Mouse (Mus musculus) intestine, embryonic 15.5 days (tissue): ENCODE results near the gene Ufl1. TPM values are rescaled to one million over a fixed set of nuclear protein-coding genes. Genes with fewer than 3 reads are reported as not detected.
"Not testable (repeated sequence)": the region's sequence is repeated elsewhere in the genome, so short reads cannot be mapped to it uniquely, and the experiment has no call there.

Source experiments
- ATAC-seq: fragments of 200-750 bp; cut with Nextera tagmentation; 2 replicates; pipeline ENCODE4 v1.8.0; 2017; ENCODE audit warnings: moderate TSS enrichment, moderate library complexity
- H3K27ac ChIP-seq: fragments of 300-500 bp; sonication (generic); 2 replicates; pipeline ENCODE4 v1.5.1; 2015; ENCODE audit warnings: mild to moderate bottlenecking, inconsistent platforms
- H3K27me3 ChIP-seq: fragments of 300-500 bp; sonication (generic); replicated peaks from 2 replicates; pipeline ENCODE4 v1.6.1; 2015; ENCODE audit warnings: inconsistent platforms
- H3K36me3 ChIP-seq: fragments of 300-500 bp; sonication (generic); 2 replicates; pipeline ENCODE4 v1.6.1; 2015; ENCODE audit warnings: inconsistent platforms
- H3K4me1 ChIP-seq: fragments of 300-500 bp; sonication (generic); replicated peaks from 2 replicates; pipeline ENCODE4 v1.6.1; 2015; ENCODE audit warnings: inconsistent platforms
- H3K4me2 ChIP-seq: fragments of 300-500 bp; sonication (generic); replicated peaks from 2 replicates; pipeline ENCODE4 v1.6.1; 2015; ENCODE audit warnings: mild to moderate bottlenecking, inconsistent platforms
- H3K4me3 ChIP-seq: fragments of 300-500 bp; sonication (generic); replicated peaks from 2 replicates; pipeline ENCODE4 v1.5.1; 2015; ENCODE audit warnings: inconsistent platforms
- H3K9ac ChIP-seq: fragments of 300-500 bp; sonication (generic); 2 replicates; pipeline ENCODE4 v1.6.1; 2015; ENCODE audit warnings: inconsistent platforms
- H3K9me3 ChIP-seq: fragments of 300-500 bp; sonication (generic); 2 replicates; pipeline ENCODE4 v1.6.1; 2016; ENCODE audit warnings: inconsistent platforms
- WGBS: fragments of 180-500 bp; shearing (Covaris S2); methylation state at CpG from one replicate; pipeline ENCODE4 v1.1.7; 2015; 5-methylcytosine and 5-hydroxymethylcytosine counted together
- polyA plus RNA-seq: library from polyadenylated mRNA; unstranded; fragments of >200 nt; fragmentation: Nextera tagmentation; extraction: Ambion mirVana; gene quantifications from 2 replicates; pipeline ENCODE4 v1.2.1, GENCODE M21; 2015

The Ufl1 gene
- polyA plus RNA-seq, 1 experiment from 2014 or later: 41.3 TPM

DNA sequence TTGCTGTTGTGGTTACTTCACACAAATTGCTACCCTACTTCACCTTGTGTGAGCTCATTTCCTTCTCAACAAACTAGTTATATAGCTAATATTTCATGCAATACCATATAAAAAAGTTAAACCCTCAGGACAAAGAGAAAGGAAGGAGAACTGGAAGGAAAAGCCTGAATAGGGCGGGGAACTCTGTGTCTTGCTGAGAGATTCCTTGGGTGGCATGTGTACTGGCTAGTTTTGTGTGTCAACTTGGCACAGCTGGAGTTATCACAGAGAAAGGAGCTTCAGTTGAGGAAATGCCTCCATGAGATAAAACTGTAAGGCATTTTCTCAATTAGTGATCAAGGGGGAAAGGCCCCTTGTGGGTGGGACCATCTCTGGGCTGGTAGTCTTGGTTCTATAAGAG, 47.9 kb downstream of the Ufl1 start:
- H3K9ac ChIP-seq, H3K9me3 ChIP-seq, H3K4me3 ChIP-seq, H3K36me3 ChIP-seq, H3K4me2 ChIP-seq, ATAC-seq, H3K27me3 ChIP-seq, H3K27ac ChIP-seq, H3K4me1 ChIP-seq: not testable (repeated sequence)
- WGBS: 87% methylated on average over 1 of the region's 1 CpGs

DNA sequence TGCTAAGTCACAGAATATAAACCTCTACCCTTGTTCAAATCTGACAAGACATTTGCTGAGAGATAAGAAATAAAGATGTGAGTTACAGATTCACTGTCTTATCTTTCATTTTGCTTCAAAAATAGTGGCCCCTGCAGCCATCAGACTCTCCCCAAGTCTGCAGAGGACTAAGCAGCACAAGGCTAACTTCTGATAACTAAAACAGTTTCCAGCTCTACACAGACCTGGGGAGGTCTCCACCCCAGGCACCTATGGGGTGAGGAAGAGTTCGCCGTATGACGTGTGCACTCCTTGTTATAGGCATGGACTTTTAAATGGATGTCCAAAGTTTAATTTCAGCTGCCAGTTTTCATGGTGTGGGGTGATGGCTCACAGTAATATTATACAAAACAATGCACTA, 49.1 kb downstream of the Ufl1 start:
- no peaks in the 10 kb centered on the region for H3K36me3 ChIP-seq
- 87% methylated on average over 3 of the region's 3 CpGs for WGBS
- no peak overlapping the region for H3K4me3 ChIP-seq
- ATAC-seq: no peak
- no peak overlapping the region for H3K9ac ChIP-seq
- no peaks in the 10 kb centered on the region for H3K27me3 ChIP-seq
- H3K9me3 ChIP-seq: no peaks in the 10 kb centered on the region
- H3K27ac ChIP-seq: no peak overlapping the region
- H3K4me2 ChIP-seq: no peak overlapping the region
- no peaks in the 10 kb centered on the region for H3K4me1 ChIP-seq

DNA sequence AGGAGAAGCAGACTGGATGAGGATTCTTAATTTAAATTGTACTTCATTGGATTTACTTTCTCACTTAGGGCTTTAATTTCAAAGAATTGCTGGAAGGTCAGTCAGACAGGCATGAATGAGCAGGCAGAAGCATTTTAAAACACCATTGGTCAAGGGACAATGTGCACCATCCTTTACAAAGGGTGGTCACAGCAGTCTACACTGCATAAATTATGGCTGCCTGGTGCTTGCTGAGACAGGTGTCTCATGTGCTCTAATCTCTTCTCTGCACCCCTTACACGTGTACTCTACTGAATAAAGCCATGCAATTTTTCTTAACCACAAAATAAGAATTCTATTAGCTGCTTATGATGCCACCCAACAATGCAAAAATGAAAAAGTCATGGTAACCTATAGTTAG, 54.1 kb downstream of the Ufl1 start:
- H3K36me3 ChIP-seq: no peaks in the 10 kb centered on the region
- no peak for ATAC-seq
- 40% methylated on average over 1 of the region's 1 CpGs for WGBS
- H3K4me1 ChIP-seq: no peaks in the 10 kb centered on the region
- H3K9me3 ChIP-seq: no peaks in the 10 kb centered on the region
- no peak overlapping the region for H3K4me3 ChIP-seq
- no peak overlapping the region for H3K4me2 ChIP-seq
- no peak overlapping the region for H3K9ac ChIP-seq
- H3K27ac ChIP-seq: no peak overlapping the region
- H3K27me3 ChIP-seq: no peaks in the 10 kb centered on the region

DNA sequence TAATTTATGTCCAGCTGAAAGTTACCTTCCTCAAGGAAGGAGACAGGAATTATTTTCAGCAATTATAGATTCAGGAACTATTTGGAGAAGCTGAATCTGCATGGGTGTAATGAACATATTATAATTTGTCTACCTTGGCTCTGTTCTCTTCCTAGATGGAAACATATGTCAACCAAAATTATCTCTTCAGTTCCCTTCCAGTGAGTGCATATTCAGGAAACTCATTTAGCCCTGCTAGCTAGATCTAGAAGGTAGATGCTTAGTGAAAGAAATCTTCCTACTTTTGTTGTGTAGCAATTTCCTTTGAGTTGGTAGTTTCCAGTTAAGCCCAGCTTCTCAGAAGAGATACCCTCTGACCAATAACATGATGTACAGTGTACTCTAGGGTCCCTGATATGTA, 59.7 kb downstream of the Ufl1 start:
- no peaks in the 10 kb centered on the region for H3K36me3 ChIP-seq
- no peak overlapping the region for H3K9ac ChIP-seq

GRCm38 (mm10) chr4:25213451-25213850, 68.2 kb downstream of the Ufl1 start:
- Histone ChIP-seq H3K4me1 (no peaks in the 10 kb centered on the region), H3K27ac (no peak overlapping the region), H3K4me3 (no peak overlapping the region), H3K9ac (no peak overlapping the region), H3K9me3 (no peaks in the 10 kb centered on the region), H3K27me3 (no peaks in the 10 kb centered on the region), H3K36me3 (no peaks in the 10 kb centered on the region), H3K4me2 (no peak overlapping the region)
- ATAC-seq: no peak
- 58% methylated on average over 5 of the region's 5 CpGs for WGBS

More for the DNA sequence above, 59.7 kb downstream of the Ufl1 start:
- Histone ChIP-seq H3K4me3 (no peak overlapping the region), H3K4me2 (no peak overlapping the region), H3K4me1 (no peaks in the 10 kb centered on the region), H3K27ac (no peak overlapping the region), H3K27me3 (no peaks in the 10 kb centered on the region), H3K9me3 (no peaks in the 10 kb centered on the region)
- no peak for ATAC-seq

DNA sequence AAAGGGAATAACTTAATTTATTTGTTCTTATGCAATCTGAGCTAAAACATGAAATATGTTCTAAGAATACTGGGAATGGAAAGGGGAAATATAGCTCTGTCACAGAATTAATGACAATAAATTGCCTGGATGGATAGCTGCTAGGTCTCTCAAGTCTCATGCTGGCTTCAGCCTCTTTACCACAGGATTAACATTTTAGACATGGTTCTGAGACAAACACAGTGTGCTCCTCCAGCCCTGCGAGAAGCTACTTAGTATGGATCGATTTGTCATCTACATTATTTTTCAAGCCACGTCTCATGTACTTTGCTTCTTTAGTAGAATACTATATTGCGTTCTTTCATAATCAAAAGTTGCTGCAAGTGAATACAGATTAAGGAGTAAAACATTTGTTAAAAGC, 75.5 kb downstream of the Ufl1 start:
- Histone ChIP-seq H3K9me3 (no peaks in the 10 kb centered on the region), H3K27me3 (no peaks in the 10 kb centered on the region), H3K36me3 (no peaks in the 10 kb centered on the region), H3K27ac (no peak overlapping the region), H3K4me2 (no peak overlapping the region), H3K4me1 (no peaks in the 10 kb centered on the region), H3K9ac (no peak overlapping the region), H3K4me3 (no peak overlapping the region)
- WGBS: 87% methylated on average over 4 of the region's 4 CpGs
- no peak for ATAC-seq

Other genes starting within 250 kb of the Ufl1 start
- gene Fhl5, start 38.9 kb downstream of the Ufl1 start, polyA plus RNA-seq: 0.28 TPM in 1 of 2 replicates, not detected in the other